Mouse (Mus musculus): ENCODE data around the gene Tigd3. TPM values are rescaled to one million over a fixed set of nuclear protein-coding genes. Genes with fewer than 3 reads are reported as not detected.
A peak's percentile ranks its signal among the peaks of the same experiment; 100 is the strongest.

The Tigd3 gene
- 10.1 and 10.7 TPM in 2 replicates for polyA plus RNA-seq (2014; fragmentation: Nextera tagmentation; extraction: Ambion mirVana)

GRCm38 (mm10) chr19:5894002-5894678, at the start of gene Tigd3:
TSS of gene Tigd3 (minus strand) at chr19:5894149.
- peak; percentile 97 for DNase-seq (ENCODE audit: low spot score)
- H3K9me3 ChIP-seq (ENCODE audit: control insufficient read depth, low read length), result no peaks in the 10 kb centered on the region
- ATAC-seq (replicated peaks; ENCODE audit: low FRiP score), result peak; percentile 96
- peak within 1 kb of the TSS; percentile 63 for H3K4me3 ChIP-seq (ENCODE audit: low read depth, low read length)
- H3K9ac ChIP-seq (ENCODE audit: low read length), result peak within 1 kb of the TSS; percentile 78
- peak within 1 kb of the TSS; percentile 80 for H3K4me2 ChIP-seq (ENCODE audit: low read depth, low read length, severe bottlenecking)
- H3K27ac ChIP-seq (ENCODE audit: low read depth, low read length), result no peak within 1 kb of the TSS; the same call in 1 of the 2 replicates
- H3K4me1 ChIP-seq (replicated peaks; ENCODE audit: control insufficient read depth, insufficient read depth, low read length), result peaks cover 8% of the 10 kb centered on the region; the same call in 1 of the 2 replicates
- H3K36me3 ChIP-seq (ENCODE audit: control insufficient read depth, insufficient read depth, low read length), result peaks cover 8% of the 10 kb centered on the region; the same call in 1 of the 2 replicates
- 6% methylated on average over 33 of the region's 36 CpGs for WGBS
- no peaks in the 10 kb centered on the region for H3K27me3 ChIP-seq (ENCODE audit: control insufficient read depth, insufficient read depth, low read length)

- no peak overlapping the region for H3K27ac ChIP-seq (ENCODE audit: low read depth, low read length)
- 93% methylated on average over 15 of the region's 15 CpGs for WGBS
- no peaks in the 10 kb centered on the region for H3K4me1 ChIP-seq (replicated peaks; ENCODE audit: control insufficient read depth, insufficient read depth, low read length)
- H3K36me3 ChIP-seq (ENCODE audit: control insufficient read depth, insufficient read depth, low read length), result peaks cover 6% of the 10 kb centered on the region
- no peak for ATAC-seq (replicated peaks; ENCODE audit: low FRiP score)
- no peak overlapping the region for H3K4me3 ChIP-seq (ENCODE audit: low read depth, low read length)
- no peaks in the 10 kb centered on the region for H3K9me3 ChIP-seq (ENCODE audit: control insufficient read depth, low read length)
- H3K27me3 ChIP-seq (ENCODE audit: control insufficient read depth, insufficient read depth, low read length), result no peaks in the 10 kb centered on the region
- H3K9ac ChIP-seq (ENCODE audit: low read length), result no peak overlapping the region
- DNase-seq (ENCODE audit: low spot score), result no peak
- no peak overlapping the region for H3K4me2 ChIP-seq (ENCODE audit: low read depth, low read length, severe bottlenecking)
These were observed 49.5 kb upstream of the Tigd3 start for GRCm38 (mm10) chr19:5943404-5943803.

- Histone ChIP-seq H3K36me3 (ENCODE audit: control insufficient read depth, insufficient read depth, low read length) (peaks cover 6% of the 10 kb centered on the region), H3K27ac (ENCODE audit: low read depth, low read length) (no peak overlapping the region)
- 92% methylated on average over 7 of the region's 7 CpGs for WGBS
These were observed 48.6 kb upstream of the Tigd3 start for GRCm38 (mm10) chr19:5942581-5942980.

GRCm38 (mm10) chr19:5940656-5941055, 46.7 kb upstream of the Tigd3 start:
- WGBS, result 91% methylated on average over 10 of the region's 10 CpGs
- no peak for ATAC-seq (replicated peaks; ENCODE audit: low FRiP score)
- Histone ChIP-seq H3K4me3 (ENCODE audit: low read depth, low read length) (no peak overlapping the region), H3K27me3 (ENCODE audit: control insufficient read depth, insufficient read depth, low read length) (no peaks in the 10 kb centered on the region), H3K9me3 (ENCODE audit: control insufficient read depth, low read length) (no peaks in the 10 kb centered on the region), H3K9ac (ENCODE audit: low read length) (no peak overlapping the region), H3K36me3 (ENCODE audit: control insufficient read depth, insufficient read depth, low read length) (peaks cover 6% of the 10 kb centered on the region; the same call in 1 of the 2 replicates), H3K27ac (ENCODE audit: low read depth, low read length) (no peak overlapping the region), H3K4me1 (replicated peaks; ENCODE audit: control insufficient read depth, insufficient read depth, low read length) (0 out of 2 replicates have a peak, but pooled peaks cover 2% of the 10 kb centered on the region), H3K4me2 (ENCODE audit: low read depth, low read length, severe bottlenecking) (no peak overlapping the region)
- DNase-seq (ENCODE audit: low spot score), result no peak

More at GRCm38 (mm10) chr19:5942581-5942980, 48.6 kb upstream of the Tigd3 start:
- no peak overlapping the region for H3K4me3 ChIP-seq (ENCODE audit: low read depth, low read length)
- ATAC-seq (replicated peaks; ENCODE audit: low FRiP score) (no peak), DNase-seq (ENCODE audit: low spot score) (no peak)
- no peaks in the 10 kb centered on the region for H3K27me3 ChIP-seq (ENCODE audit: control insufficient read depth, insufficient read depth, low read length)
- no peaks in the 10 kb centered on the region for H3K9me3 ChIP-seq (ENCODE audit: control insufficient read depth, low read length)
- no peak overlapping the region for H3K9ac ChIP-seq (ENCODE audit: low read length)
- no peak overlapping the region for H3K4me2 ChIP-seq (ENCODE audit: low read depth, low read length, severe bottlenecking)
- 0 out of 2 replicates have a peak, but pooled peaks cover 2% of the 10 kb centered on the region for H3K4me1 ChIP-seq (replicated peaks; ENCODE audit: control insufficient read depth, insufficient read depth, low read length)

- ATAC-seq (replicated peaks; ENCODE audit: low FRiP score), result no peak
- H3K27me3 ChIP-seq (ENCODE audit: control insufficient read depth, insufficient read depth, low read length), result no peaks in the 10 kb centered on the region
- 0 out of 2 replicates have a peak, but pooled peaks cover 2% of the 10 kb centered on the region for H3K4me1 ChIP-seq (replicated peaks; ENCODE audit: control insufficient read depth, insufficient read depth, low read length)
- WGBS, result 81% methylated on average over 4 of the region's 4 CpGs
- DNase-seq (ENCODE audit: low spot score), result no peak
- no peak overlapping the region for H3K4me3 ChIP-seq (ENCODE audit: low read depth, low read length)
- no peak overlapping the region for H3K27ac ChIP-seq (ENCODE audit: low read depth, low read length)
- H3K4me2 ChIP-seq (ENCODE audit: low read depth, low read length, severe bottlenecking), result no peak overlapping the region
- no peak overlapping the region for H3K9ac ChIP-seq (ENCODE audit: low read length)
- no peaks in the 10 kb centered on the region for H3K9me3 ChIP-seq (ENCODE audit: control insufficient read depth, low read length)
- H3K36me3 ChIP-seq (ENCODE audit: control insufficient read depth, insufficient read depth, low read length), result peaks cover 6% of the 10 kb centered on the region; the same call in 1 of the 2 replicates
These were observed 46.2 kb upstream of the Tigd3 start for GRCm38 (mm10) chr19:5940173-5940572.

GRCm38 (mm10) chr19:5939715-5940114, 45.8 kb upstream of the Tigd3 start:
- H3K9me3 ChIP-seq (ENCODE audit: control insufficient read depth, low read length), result no peaks in the 10 kb centered on the region
- 0 out of 2 replicates have a peak, but pooled peaks cover 2% of the 10 kb centered on the region for H3K4me1 ChIP-seq (replicated peaks; ENCODE audit: control insufficient read depth, insufficient read depth, low read length)
- WGBS, result 85% methylated on average over 5 of the region's 5 CpGs
- no peak overlapping the region for H3K27ac ChIP-seq (ENCODE audit: low read depth, low read length)
- H3K27me3 ChIP-seq (ENCODE audit: control insufficient read depth, insufficient read depth, low read length), result no peaks in the 10 kb centered on the region
- no peak for ATAC-seq (replicated peaks; ENCODE audit: low FRiP score)
- no peak overlapping the region for H3K9ac ChIP-seq (ENCODE audit: low read length)
- H3K4me2 ChIP-seq (ENCODE audit: low read depth, low read length, severe bottlenecking), result no peak overlapping the region
- H3K4me3 ChIP-seq (ENCODE audit: low read depth, low read length), result no peak overlapping the region
- peaks cover 6% of the 10 kb centered on the region; the same call in 1 of the 2 replicates for H3K36me3 ChIP-seq (ENCODE audit: control insufficient read depth, insufficient read depth, low read length)
- DNase-seq (ENCODE audit: low spot score), result no peak

- ATAC-seq (replicated peaks; ENCODE audit: low FRiP score) (no peak), DNase-seq (ENCODE audit: low spot score) (no peak)
- Histone ChIP-seq H3K27me3 (ENCODE audit: control insufficient read depth, insufficient read depth, low read length) (no peaks in the 10 kb centered on the region), H3K4me2 (ENCODE audit: low read depth, low read length, severe bottlenecking) (no peak overlapping the region), H3K36me3 (ENCODE audit: control insufficient read depth, insufficient read depth, low read length) (peaks cover 6% of the 10 kb centered on the region; the same call in 1 of the 2 replicates), H3K4me3 (ENCODE audit: low read depth, low read length) (no peak overlapping the region), H3K9ac (ENCODE audit: low read length) (no peak overlapping the region), H3K27ac (ENCODE audit: low read depth, low read length) (no peak overlapping the region), H3K4me1 (replicated peaks; ENCODE audit: control insufficient read depth, insufficient read depth, low read length) (0 out of 2 replicates have a peak, but pooled peaks cover 2% of the 10 kb centered on the region), H3K9me3 (ENCODE audit: control insufficient read depth, low read length) (no peaks in the 10 kb centered on the region)
- 89% methylated on average over 6 of the region's 6 CpGs for WGBS
These were observed 44.6 kb upstream of the Tigd3 start for GRCm38 (mm10) chr19:5938516-5938915.

- H3K4me2 ChIP-seq (ENCODE audit: low read depth, low read length, severe bottlenecking), result no peak overlapping the region
- 45% methylated on average over 14 of the region's 14 CpGs for WGBS
- no peaks in the 10 kb centered on the region for H3K9me3 ChIP-seq (ENCODE audit: control insufficient read depth, low read length)
- 0 out of 2 replicates have a peak, but pooled peaks cover 2% of the 10 kb centered on the region for H3K4me1 ChIP-seq (replicated peaks; ENCODE audit: control insufficient read depth, insufficient read depth, low read length)
- no peak overlapping the region for H3K9ac ChIP-seq (ENCODE audit: low read length)
- H3K27me3 ChIP-seq (ENCODE audit: control insufficient read depth, insufficient read depth, low read length), result no peaks in the 10 kb centered on the region
- no peak overlapping the region for H3K4me3 ChIP-seq (ENCODE audit: low read depth, low read length)
- no peak for DNase-seq (ENCODE audit: low spot score)
- no peak overlapping the region for H3K27ac ChIP-seq (ENCODE audit: low read depth, low read length)
- ATAC-seq (replicated peaks; ENCODE audit: low FRiP score), result no peak
- H3K36me3 ChIP-seq (ENCODE audit: control insufficient read depth, insufficient read depth, low read length), result peaks cover 6% of the 10 kb centered on the region; the same call in 1 of the 2 replicates
These were observed 44.0 kb upstream of the Tigd3 start for GRCm38 (mm10) chr19:5937836-5938406.

All from forebrain, embryonic 11.5 days (tissue).